ENCODE assay signal across 8 mouse cellular contexts in the genomic region with DNA sequence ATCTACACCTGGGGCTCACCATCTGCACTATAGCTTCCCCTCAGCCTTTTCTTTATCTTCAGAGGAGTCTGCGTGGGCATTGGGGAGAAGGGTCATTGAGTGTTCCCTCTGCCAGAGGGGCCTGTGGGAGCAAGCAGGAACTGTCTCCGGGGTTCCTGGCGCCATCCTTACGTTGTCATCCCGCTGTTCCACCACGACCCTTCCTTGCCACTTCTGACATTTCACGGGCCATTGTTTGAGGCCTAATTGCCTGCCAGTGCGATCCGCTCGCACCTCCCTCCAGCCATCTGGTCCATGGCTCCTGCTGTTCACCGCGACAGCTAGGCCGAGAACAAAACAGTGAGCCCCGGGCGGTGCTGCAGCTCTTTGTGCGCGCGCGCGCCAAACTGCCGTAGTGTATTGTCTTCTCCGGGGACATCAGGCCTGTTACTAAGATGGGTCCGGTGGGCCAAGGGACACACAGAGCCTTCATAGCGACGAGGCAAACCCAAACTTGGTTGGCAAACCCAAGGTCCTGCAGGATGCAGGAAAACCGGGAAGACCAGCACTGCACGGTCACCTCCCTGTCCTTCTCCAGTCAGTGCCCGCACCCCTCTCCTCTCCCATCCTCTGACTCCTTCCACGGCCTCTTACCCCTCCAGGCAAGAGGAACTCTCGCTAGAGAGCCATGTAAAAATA. TPM values are rescaled to one million over a fixed set of nuclear protein-coding genes. Genes with fewer than 3 reads are reported as not detected.
DNase-seq lines count a peak whose midpoint lies in the region; ATAC-seq and TF ChIP-seq lines count a peak whose summit lies in the region.

No protein-coding gene starts in this region.

- no peaks in the 10 kb centered on the region for H3K36me3 ChIP-seq in heart, embryonic 13.5 days
- no peaks in the 10 kb centered on the region for H3K36me3 ChIP-seq in stomach, embryonic 14.5 days (ENCODE audit: control insufficient read depth, insufficient read depth, low read length)

- peak; percentile 11 for DNase-seq in CD4-positive, CD25-positive, alpha-beta regulatory T cell, adult 2 months (ENCODE audit: low read depth, low spot score)
- peak; percentile 26 to 62 for DNase-seq in urinary bladder, postnatal 4 days (ENCODE audit: low spot score in 2 of 2)
- DNase-seq in urinary bladder, postnatal 14 days (ENCODE audit: low spot score): no peak
- peak; percentile 57 to 58 for DNase-seq in layer of hippocampus, adult 2 months (ENCODE audit: low spot score in 2 of 2)
- DNase-seq in lung, postnatal 10 days: peak; percentile 42

- peak overlapping the region; percentile 67 for H3K27ac ChIP-seq in heart, embryonic 13.5 days (replicated peaks)
- peak overlapping the region; percentile 89 for H3K27ac ChIP-seq in layer of hippocampus, adult 2 months
- H3K27ac ChIP-seq in stomach, embryonic 14.5 days (ENCODE audit: low read length): peak overlapping the region; percentile 21

- peak overlapping the region; percentile 82 for H3K4me2 ChIP-seq in heart, embryonic 13.5 days
- H3K4me2 ChIP-seq in stomach, embryonic 14.5 days (replicated peaks; ENCODE audit: low read depth, low read length): peak overlapping the region; percentile 65

- peaks cover 19% of the 10 kb centered on the region for H3K27me3 ChIP-seq in heart, embryonic 13.5 days (replicated peaks)
- H3K27me3 ChIP-seq in stomach, embryonic 14.5 days (ENCODE audit: control insufficient read depth, insufficient read depth, low read length): 0 out of 2 replicates have a peak, but pooled peaks cover 3% of the 10 kb centered on the region

- peak overlapping the region; percentile 53 for H3K4me3 ChIP-seq in heart, embryonic 13.5 days
- peak overlapping the region; percentile 50 for H3K4me3 ChIP-seq in layer of hippocampus, adult 2 months
- H3K4me3 ChIP-seq in stomach, embryonic 14.5 days (ENCODE audit: low read depth, low read length): peak overlapping the region; percentile 22

- TF ChIP-seq CTCF in layer of hippocampus, adult 2 months (conservative IDR thresholded peaks at IDR 0.05): no peak

- ATAC-seq in CD4-positive, CD25-positive, alpha-beta regulatory T cell, adult 4 months: no peak
- ATAC-seq in heart, embryonic 13.5 days (ENCODE audit: extremely low read depth, insufficient number of reproducible peaks, low FRiP score, low TSS enrichment): no peak
- no peak for ATAC-seq in stomach, embryonic 14.5 days (ENCODE audit: insufficient number of reproducible peaks, insufficient read depth, low FRiP score, low read depth)

- peaks cover 20% of the 10 kb centered on the region for H3K4me1 ChIP-seq in heart, embryonic 13.5 days
- peaks cover 8% of the 10 kb centered on the region; the same call in 1 of the 2 replicates for H3K4me1 ChIP-seq in stomach, embryonic 14.5 days (ENCODE audit: control insufficient read depth, insufficient read depth, low read length)

- WGBS in heart, embryonic 13.5 days: 5% methylated on average over 30 of the region's 30 CpGs
- 7% methylated on average over 30 of the region's 30 CpGs for WGBS in stomach, embryonic 14.5 days

- H3K9me3 ChIP-seq in heart, embryonic 13.5 days: no peaks in the 10 kb centered on the region
- H3K9me3 ChIP-seq in stomach, embryonic 14.5 days (ENCODE audit: control insufficient read depth, low read depth, low read length): no peaks in the 10 kb centered on the region

- H3K9ac ChIP-seq in heart, embryonic 13.5 days: peak overlapping the region; percentile 80
- peak overlapping the region; percentile 4 for H3K9ac ChIP-seq in stomach, embryonic 14.5 days (replicated peaks; ENCODE audit: low read depth, low read length)

RNA-seq across cellular contexts. Expression of a gene that starts 8.9 kb away (rescaled TPM):
- not detected for polyA plus RNA-seq in CD4-positive, CD25-positive, alpha-beta regulatory T cell, adult 4 months (2017; shearing (Covaris generic))
- not detected in 2 replicates for polyA plus RNA-seq in heart, embryonic 13.5 days (2015; fragmentation: Nextera tagmentation; extraction: Ambion mirVana)
- not detected for total RNA-seq in layer of hippocampus, adult 2 months (2021)
- not detected in 2 replicates for polyA plus RNA-seq in stomach, embryonic 14.5 days (2014; fragmentation: Nextera tagmentation; extraction: Ambion mirVana)

RNA-seq across cellular contexts. Expression of a gene that starts 45.9 kb away (rescaled TPM):
- polyA plus RNA-seq in CD4-positive, CD25-positive, alpha-beta regulatory T cell, adult 4 months (2017; shearing (Covaris generic)): 10 to 100 TPM; 19.1 to 24.3 TPM
- polyA plus RNA-seq in heart, embryonic 13.5 days (2015; fragmentation: Nextera tagmentation; extraction: Ambion mirVana): 14.3 and 15.4 TPM in 2 replicates
- 10 to 100 TPM; 13.5 to 14.4 TPM for total RNA-seq in layer of hippocampus, adult 2 months (2021)
- polyA plus RNA-seq in stomach, embryonic 14.5 days (2014; fragmentation: Nextera tagmentation; extraction: Ambion mirVana): 23.8 and 24.1 TPM in 2 replicates

RNA-seq across cellular contexts. Expression of a gene that starts 55.8 kb away (rescaled TPM):
- polyA plus RNA-seq in CD4-positive, CD25-positive, alpha-beta regulatory T cell, adult 4 months (2017; shearing (Covaris generic)): 10 to 100 TPM; 31.1 to 40.8 TPM
- 33.4 and 36.2 TPM in 2 replicates for polyA plus RNA-seq in heart, embryonic 13.5 days (2015; fragmentation: Nextera tagmentation; extraction: Ambion mirVana)
- 10 to 100 TPM; 34.4 to 41.1 TPM for total RNA-seq in layer of hippocampus, adult 2 months (2021)
- polyA plus RNA-seq in stomach, embryonic 14.5 days (2014; fragmentation: Nextera tagmentation; extraction: Ambion mirVana): 49.6 and 59.2 TPM in 2 replicates

Comparison
In these comparisons a context has a peak if more than half of its experiments do, and no peak if none do; other contexts are left out.
1. H3K27ac ChIP-seq: peak in every context shown above with its lines; median percentile 89 in layer of hippocampus, adult 2 months; 67 in heart, embryonic 13.5 days; 21 in stomach, embryonic 14.5 days.